Mouse (Mus musculus): ENCODE results near the gene Sdr9c7. TPM values are rescaled to one million over a fixed set of nuclear protein-coding genes. Genes with fewer than 3 reads are reported as not detected.
A peak's percentile ranks its signal among the peaks of the same experiment; 100 is the strongest.
"Not testable (repeated sequence)": the region's sequence is repeated elsewhere in the genome, so short reads cannot be mapped to it uniquely, and the experiment has no call there.

Sdr9c7 gene
- total RNA-seq (2021) = under 1 TPM in 1 of 2 experiments, not detected in 1; 0.12 TPM
- long read RNA-seq, experiment 1 = 0 reads
- long read RNA-seq, experiment 2 = 0 reads

DNA sequence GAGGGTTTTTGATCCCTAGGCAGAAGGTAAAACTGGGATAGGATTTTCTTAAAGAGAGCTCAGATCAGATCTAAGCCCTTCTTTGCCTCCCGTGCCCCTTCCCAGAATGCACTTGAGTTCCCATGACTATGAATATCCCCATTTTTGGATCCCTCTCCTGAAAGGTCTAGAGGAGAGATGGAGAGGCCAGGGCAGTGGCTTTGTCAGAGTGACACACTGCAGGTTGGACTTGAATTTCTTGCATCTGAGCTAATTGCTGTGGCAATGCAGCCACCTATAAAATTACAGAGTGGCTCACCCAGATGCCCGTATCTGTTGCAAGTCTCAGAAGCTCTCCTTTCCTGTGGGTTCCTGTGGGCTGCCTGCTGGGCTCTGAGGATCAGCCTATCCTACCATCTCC lies at the start of gene Sdr9c7:
Sdr9c7 (plus strand) TSS at position 301 of the 400 bp plus-strand sequence.
- no peak for DNase-seq (ENCODE audit: low spot score in 2 of 2)

DNA sequence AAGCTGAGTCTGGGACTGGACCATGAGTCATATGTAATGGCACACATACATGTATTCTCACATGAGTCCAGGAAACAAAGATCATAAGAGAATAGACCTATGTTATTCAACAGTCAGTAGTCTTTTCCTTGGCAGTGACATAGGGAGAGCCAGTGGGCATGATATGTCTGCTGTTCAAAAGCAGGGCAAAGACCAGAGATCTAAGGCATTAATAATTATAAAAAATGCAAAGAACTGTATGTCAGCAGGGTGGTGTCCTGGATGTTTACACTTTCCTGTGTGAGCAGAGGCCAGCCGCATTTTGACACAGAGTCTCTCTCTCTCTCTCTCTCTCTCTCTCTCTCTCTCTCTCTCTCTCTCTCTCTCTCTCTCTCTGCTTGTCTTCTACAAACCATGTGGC lies 48.7 kb upstream of the Sdr9c7 start, which contains the start of gene Rdh19:
Rdh19 (plus strand) TSS at position 301 of the 400 bp plus-strand sequence.
- no peak for DNase-seq (ENCODE audit: low spot score in 2 of 2)

DNA sequence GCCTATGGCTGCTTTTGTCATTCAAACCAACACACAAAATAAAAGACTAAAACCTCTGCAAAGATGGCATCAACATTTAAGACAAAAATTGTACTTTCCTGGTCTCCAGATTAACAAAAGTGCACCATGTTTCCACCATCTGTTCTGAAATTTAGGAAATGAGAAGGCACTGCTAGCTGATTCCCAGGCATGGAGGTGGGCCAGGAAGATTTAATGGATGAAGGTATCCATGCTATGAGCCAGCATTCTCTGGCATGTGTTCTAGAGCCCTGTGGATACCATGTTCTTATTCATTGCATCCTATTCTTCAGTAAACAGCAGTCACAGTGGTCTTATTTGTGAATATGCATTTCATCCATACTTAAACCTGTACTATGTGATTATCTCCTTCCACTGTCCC lies 41.9 kb upstream of the Sdr9c7 start:
- peak in 1 of 2 experiments; percentile 20 for DNase-seq (ENCODE audit: low spot score in 2 of 2)

DNA sequence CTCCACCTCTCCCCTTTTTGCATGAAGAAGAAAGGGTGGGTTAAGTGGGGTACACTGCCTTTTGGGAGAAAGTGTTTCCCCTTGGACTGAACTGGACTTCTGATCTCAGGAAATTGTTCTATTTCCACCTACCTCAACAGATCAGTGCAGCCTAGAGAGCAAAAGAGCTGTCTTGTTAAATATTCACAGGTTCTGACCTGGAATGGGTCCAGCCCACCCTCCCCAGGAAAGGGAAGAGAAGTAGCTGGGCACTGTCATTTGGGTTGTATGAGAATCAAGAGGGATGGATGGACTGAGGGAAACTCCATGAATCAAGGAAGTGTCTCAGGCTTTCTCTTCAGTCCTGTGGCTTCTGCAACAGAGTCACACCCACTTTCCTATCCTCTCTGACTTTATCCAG lies 33.4 kb upstream of the Sdr9c7 start:
- DNase-seq (ENCODE audit: low spot score in 2 of 2) = no peak

DNA sequence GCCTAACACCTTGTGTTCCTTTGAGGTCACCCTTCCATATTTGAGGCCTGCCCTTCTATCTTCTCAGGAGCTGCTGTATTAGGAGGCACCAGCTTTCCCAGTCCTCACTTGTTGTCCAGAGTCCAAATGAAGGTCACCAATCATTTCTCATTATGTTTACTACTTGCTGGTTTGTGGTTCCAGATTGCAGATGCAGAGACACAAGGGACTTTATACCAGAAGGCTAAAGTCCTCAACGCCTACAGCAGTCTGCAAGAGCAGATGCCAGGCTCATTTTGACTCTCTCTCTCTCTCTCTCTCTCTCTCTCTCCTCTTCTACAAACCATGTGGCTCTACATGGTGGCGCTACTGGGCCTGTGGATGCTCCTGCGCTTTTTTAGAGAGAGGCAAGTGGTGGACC lies 32.1 kb upstream of the Sdr9c7 start, which contains the start of gene Rdh16f2:
Rdh16f2 (plus strand) TSS at position 243 of the 400 bp plus-strand sequence.
- DNase-seq (ENCODE audit: low spot score in 2 of 2) = no peak

DNA sequence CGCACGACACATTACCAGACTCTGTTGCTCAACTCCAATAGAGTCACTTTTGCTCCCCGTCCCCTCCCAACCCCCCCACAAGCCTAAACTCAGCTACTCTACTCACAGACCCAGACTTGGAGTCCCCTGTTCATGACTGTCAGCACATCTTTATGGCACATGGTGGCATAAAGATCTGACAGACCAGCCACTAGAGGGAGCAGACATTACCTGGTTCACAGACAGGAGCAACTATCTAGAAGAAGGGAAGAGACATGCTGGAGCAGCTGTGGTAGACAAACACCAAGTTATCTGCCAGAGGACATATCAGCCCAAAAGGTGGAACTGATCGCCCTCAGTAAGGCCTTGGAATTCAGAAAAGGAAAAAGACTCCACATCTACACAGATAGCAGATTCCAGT lies 25.8 kb upstream of the Sdr9c7 start:
- no peak for DNase-seq (ENCODE audit: low spot score in 2 of 2)

DNA sequence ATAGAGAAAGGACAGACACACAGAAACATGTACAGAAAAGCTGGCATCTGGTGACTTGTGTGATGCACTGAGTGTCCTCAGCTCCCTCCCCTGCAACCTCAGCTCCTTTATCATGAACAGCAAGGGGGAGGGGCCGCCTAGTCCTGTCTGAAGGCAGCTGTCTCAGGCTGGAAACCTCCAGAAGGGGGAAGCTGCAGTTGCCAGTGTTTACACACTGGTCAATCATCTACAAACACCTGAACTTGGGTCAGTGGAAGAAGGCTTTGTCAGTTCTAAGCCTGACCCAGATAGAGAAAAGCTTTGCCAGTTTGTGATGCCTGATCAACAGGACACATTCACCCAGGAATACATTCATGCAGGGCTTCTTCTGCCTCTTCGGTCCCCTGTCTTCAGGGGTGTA lies 20.6 kb upstream of the Sdr9c7 start:
- no peak for DNase-seq (ENCODE audit: low spot score in 2 of 2)

DNA sequence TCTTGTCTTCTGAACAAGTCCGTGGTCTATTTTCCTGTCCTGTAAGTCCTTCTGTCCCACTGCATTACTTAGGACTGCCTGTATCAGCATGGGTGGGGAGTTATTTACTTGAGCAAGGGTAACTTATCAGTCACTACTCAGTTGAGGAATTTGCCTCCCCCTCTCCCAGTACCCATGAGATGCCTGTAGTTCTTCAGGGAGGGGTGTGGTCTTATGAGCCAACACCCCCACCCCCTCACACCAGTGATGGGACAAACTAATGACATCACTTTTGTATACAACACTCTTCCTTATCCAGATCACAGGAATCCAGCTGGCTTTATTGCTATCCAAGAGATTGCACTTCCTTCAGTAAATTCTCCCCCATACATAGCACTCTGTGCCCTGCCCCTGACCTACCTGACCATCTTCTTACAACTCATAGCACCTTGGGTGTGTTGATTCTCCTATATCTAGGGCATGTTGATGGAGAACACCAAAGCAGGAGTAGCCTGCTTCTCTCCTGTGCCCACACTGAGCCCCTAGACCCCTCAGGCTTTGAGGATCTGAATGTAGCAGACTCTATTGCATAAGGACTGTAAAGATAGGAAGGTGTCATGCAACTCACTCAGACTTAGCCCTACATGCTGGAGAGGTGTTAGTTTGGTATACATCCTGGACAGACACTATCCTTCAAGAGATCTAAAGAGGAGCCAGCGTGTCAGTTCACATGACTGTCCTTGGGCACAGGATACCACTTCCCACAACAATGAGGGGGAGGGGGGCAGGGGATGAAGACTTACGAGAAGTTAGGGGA lies 19.9 kb upstream of the Sdr9c7 start:
- no peak for DNase-seq (ENCODE audit: low spot score in 2 of 2)

DNA sequence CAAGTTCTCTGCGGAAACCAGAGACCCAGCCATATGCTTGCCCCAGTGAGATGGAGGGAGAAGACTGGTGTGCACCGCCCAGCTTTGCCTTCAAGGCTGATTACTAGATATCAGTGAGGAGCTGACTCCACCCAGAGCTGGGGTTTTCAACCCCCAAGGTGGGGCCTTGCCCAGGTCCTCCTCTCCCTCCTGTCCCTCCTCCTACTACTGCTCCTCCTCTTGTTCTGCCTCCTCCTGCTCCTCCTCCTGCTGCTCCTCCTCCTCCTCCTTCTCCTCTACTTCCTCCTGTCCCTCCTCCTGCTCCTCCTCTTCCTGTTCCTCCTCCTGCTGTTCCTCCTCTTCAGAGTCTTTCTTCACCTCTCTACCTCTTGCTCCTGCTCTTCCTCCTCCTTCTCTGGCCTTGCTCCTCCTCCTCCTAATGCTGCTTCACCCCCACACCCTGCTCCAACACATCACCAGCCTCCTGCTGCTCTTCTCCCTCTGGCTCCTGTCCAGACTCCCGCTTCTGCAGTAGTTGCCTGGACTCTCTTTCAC lies 19.1 kb upstream of the Sdr9c7 start:
- DNase-seq (ENCODE audit: low spot score in 2 of 2) = no peak

DNA sequence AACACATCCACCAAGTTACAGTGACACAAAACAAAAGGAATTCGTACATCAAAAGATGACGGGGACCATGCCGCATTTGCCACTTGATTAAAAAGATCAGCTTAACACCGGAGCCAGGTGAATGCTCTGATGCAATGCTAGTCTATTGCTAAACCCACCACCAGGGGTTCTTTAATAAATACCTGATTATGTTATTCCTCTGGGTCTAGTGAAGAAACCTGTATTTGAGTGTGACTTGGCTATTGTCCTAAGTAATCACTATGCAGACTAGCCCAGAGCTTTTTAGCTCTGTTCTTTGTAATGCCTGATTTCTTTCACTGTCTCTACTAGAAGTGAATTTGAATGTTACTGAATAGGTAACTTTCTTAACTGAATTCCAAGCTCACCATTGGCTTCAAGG lies 17.3 kb upstream of the Sdr9c7 start:
- no peak for DNase-seq (ENCODE audit: low spot score in 2 of 2)

DNA sequence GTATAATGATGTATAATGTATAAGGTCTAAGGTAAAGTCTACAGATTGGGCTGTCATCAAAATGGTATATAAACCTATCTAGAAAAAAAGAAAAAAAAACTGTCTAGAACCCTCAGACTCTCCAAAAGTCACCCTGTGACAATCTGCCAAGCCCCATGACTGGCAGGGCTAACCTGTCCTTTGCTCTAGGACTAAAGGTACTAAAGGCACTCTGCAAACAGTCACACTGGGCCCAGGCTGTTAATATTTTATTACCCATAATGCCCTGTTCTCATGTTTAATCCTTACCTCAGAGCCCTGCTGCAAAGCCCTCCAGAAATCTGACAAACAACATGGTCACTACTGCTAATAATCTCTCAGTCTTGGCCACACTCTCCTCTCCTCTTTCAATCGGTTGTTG lies 11.8 kb upstream of the Sdr9c7 start:
- no peak for DNase-seq (ENCODE audit: low spot score in 2 of 2)

DNA sequence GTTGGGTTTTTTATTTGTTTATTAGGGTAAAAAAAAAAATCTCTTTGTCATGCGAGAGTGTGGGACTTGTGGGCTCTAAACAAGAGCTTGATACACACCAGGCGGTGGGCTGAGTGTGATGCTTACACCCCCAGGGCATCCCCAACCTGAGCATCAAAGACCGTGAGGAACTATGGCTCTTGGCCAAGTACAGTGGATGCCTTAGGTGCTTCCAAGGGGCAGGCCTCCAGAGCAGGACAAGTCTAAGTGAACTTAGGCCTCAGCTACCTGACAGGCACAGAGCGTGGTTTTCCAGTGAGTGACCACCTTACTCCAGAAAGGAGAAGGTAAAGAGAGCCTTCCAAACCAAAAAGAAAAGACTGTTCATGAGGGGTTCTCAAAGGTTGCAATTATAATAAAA lies 11.3 kb upstream of the Sdr9c7 start:
- no peak for DNase-seq (ENCODE audit: low spot score in 2 of 2)

DNA sequence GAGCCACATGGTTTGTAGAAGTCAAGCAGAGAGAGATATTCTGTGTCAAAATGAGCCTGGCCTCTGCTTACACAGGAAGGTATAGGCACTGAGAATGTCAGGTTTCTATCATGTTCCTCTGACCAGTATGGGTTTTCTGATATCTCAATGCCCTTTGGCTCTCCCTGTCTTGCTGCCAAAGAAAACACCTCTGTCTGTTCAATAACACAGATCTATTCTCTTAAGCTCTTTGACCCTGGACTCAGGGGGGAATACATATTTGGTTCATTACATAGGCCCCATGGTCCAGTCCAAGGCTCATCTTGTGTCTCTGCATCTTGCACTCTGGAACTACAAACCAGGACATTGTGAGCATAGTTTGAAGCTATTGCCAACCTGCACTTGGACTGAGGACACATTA lies 9.7 kb upstream of the Sdr9c7 start, which contains the start of gene Rdh7:
Rdh7 (minus strand) TSS at position 213 of the 400 bp plus-strand sequence.
- no peak for DNase-seq (ENCODE audit: low spot score in 2 of 2)

DNA sequence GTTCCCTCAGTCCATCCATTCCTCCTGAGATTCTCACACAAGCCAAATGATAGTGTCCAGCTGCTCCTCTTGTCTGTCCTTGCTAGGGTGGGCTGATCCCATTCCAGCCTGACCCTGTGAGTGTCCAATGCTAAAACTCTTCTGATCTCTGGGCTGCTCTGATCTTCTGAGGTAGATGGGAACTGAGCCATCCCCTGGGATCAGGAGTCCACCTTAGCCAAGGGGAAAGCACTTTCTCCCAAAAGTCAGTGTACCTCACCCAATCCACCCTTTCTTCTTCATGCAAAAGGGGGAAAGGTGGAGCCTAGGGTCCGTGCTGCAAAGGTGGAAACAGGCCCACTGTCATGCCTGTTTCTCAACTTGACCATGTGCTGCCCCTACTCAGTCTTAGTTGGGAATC lies 6.8 kb upstream of the Sdr9c7 start:
- no peak for DNase-seq (ENCODE audit: low spot score in 2 of 2)

DNA sequence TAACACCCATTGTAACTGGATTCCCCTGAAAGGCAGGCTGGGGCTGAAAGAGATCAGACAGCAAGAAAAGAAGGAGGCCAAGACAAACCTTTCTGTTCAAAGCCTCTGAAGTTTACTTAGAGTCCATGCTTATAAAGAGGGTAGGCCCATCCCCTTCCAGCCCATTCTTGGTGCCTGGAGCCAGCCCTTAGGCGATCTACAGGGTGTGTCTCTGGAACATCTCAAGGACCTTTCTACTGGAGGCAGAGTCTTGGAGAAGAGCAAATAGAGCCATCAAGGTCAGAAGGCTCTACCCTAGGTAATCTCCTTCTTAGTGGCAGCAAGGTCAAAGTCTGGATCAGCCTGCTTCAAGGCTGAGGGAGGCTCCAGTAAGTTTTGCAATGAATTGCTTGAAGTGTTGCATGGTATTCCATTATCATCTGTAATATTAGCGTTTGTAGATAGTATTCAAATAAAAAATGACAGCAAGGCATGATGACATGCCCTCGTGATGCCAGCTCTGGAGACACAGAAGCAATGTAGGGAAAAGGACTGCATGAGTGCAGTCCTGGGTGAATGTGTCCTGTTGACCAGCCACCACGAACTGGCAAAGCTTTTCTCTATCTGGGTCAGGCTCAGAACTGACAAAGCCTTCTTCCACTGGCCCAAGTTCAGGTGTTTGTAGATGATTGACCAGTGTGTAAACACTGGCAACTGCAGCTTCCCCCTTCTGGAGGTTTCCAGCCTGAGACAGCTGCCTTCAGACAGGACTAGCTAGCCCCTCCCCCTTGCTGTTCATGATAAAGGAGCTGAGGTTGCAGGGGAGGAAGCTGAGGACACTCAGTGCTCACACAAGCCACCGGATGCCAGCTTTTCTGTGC lies 4.9 kb upstream of the Sdr9c7 start:
- not testable (repeated sequence) for DNase-seq (ENCODE audit: low spot score in 2 of 2)

DNA sequence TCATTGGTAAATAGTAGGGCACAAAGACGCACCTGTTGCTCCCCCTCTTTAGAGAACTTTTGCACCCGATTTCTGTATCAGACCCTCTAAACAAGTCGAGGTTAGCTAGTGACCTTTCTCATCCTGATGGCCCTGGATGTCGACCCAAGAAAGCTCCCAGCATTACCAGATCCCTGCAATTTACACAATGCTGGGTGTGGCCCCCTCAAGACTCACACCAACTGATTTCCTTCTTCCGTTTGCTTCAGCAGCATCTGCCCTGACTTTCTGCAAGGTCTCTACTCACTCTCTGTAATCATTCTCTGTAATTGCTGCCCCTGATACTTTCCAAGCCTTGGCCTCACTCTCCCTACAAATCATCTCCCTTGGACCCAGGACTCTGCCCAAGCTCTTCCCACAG lies 1.6 kb upstream of the Sdr9c7 start:
- no peak for DNase-seq (ENCODE audit: low spot score in 2 of 2)

DNA sequence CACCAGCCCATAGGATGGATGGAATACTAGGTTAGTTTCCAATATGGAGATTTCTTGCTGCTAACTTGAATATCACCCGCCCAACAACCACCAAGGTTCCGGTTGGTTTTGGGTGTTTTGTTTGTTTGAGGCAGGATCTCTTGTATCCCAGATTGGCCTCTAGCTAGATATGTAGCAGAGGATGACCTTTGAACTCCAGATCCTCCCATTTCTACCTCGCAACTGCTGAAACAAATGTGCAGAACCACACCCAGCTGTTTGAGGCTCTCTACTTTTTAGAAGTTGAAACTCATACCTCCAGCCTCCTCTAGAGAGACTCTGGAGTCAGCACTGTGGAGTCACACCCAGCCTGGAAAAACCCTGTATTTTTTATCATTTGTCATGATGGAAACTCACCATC lies 812 bp upstream of the Sdr9c7 start:
- no peak for DNase-seq (ENCODE audit: low spot score in 2 of 2)

DNA sequence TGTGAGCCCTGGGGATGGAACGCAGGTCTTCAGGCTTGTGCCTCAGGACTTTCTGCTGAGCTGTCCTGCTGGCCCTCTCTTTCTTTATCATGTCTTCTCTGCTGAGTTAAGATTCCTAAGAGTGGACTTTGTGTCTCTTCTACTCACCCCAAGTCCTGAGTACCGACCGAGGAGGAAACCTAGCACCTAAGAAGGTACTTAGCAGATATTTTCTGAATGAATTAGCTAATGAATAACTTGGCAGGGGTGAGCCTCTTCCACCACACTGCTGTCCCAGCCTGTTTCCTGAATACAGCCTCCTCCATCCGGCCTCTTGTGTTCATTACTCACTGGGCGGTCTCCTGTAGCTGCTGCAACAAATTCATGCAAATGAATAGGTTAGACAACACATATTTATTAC lies 1.5 kb downstream of the Sdr9c7 start:
- DNase-seq (ENCODE audit: low spot score in 2 of 2) = no peak

DNA sequence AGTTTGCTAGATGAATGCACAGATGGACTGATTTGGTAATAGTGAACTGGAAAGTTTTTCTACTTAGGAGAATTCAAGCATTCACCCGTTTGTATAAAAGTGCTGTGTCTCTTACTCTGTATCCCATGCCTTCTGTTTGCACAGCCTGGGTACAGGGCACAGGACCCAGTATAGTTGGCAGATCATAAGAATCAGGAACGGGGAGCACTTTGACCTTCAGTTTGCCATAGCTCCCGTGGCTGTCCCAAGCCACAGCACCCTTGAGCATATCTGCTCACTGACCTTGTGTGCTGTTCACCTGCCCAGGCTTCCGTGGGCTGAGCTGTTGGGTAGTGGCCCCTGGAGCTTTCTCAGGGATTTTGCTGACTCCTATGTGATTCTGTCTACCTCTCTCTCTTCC lies 3.4 kb downstream of the Sdr9c7 start:
- no peak for DNase-seq (ENCODE audit: low spot score in 2 of 2)

DNA sequence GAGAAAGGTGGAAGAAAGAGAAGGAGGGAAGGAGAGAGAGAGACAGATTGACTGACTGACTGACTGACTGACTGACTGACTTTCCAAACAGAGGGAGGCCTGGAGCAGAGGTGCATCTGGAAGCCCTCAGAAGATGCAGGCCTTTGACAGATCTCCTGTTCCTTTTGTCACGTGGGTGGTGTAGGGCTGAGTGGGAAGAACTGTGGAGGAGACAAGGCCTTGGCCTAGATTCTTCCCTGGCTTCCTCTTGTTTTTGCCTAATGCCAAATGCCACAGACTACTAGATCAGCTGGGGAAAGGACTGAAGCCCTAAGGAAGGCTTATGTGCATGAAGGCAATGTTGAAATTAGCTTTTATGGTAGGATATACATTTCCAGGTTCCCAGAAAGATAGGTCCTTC lies 4.8 kb downstream of the Sdr9c7 start:
- DNase-seq (ENCODE audit: low spot score in 2 of 2) = no peak

DNA sequence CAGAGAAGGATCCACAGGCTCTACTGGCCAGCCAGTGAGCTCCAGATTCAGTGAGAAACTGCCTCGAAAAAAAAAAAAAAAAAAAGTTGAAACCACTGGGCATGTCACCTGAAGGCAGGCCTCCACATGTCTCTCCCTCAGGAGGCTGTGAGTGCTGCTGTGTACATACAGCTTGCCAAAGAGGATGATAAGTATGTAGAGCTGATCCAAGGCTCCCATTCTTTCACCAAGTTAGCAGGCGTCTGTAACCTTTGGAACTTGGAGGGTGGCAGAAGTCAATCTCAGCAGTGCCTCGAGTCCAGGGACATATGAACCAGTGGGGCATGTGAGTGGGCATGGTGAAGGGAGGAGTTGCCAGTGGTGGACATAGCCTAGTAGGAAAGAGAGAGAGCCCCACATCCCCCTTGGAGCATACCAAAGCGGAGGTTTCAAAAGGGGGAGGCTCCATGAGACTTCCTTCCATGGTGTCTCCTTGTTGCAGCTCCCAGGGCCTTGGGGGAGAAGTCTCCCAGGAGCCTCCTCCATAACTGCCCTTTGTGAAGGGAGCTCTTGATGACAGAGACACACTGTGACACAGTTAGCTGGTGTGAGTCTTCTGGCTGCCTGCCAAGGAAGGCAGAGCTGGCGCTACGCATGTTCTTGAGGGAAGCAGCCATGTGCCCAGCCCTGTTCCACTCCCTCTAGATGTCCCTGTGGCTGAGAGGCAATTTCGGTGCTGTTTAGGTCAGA lies 6.6 kb downstream of the Sdr9c7 start:
- DNase-seq (ENCODE audit: low spot score in 2 of 2) = no peak
